Mouse (Mus musculus) testis, adult 2 months (tissue): ENCODE results near the gene Tcea3.

ENCODE experiments used
- CTCF ChIP-seq: fragments of 200-500 bp; IDR thresholded peaks from 2 replicates; pipeline ENCODE4 v1.5.1; 2012; ENCODE audit warnings: low read depth, mild to moderate bottlenecking, inconsistent platforms, low read length, moderate library complexity; ENCODE audit not compliant: control insufficient read depth, insufficient read depth, insufficient replicate concordance
- POLR2A ChIP-seq: fragments of 200-500 bp; IDR thresholded peaks from 2 replicates; pipeline ENCODE4 v1.6.1; 2012; ENCODE audit warnings: low read depth, mild to moderate bottlenecking, inconsistent platforms, low read length, moderate library complexity; ENCODE audit not compliant: control insufficient read depth

GRCm38 (mm10) chr4:136291692-136292091 lies 44.2 kb downstream of the Tcea3 start:
- TF ChIP-seq CTCF (no peak), POLR2A (no peak)
